Mouse (Mus musculus) hindbrain, embryonic 10.5 days (tissue): Measurements from ENCODE around the gene Fxyd7. TPM values are rescaled to one million over a fixed set of nuclear protein-coding genes. Genes with fewer than 3 reads are reported as not detected.

Source experiments
- DNase-seq: peaks from one replicate; pipeline ENCODE4 v3.0.0-alpha.2; 2017; ENCODE audit warnings: low spot score
- H3K27ac ChIP-seq: fragments of 300-500 bp; sonication (generic); 2 replicates; pipeline ENCODE4 v1.5.1; 2016; ENCODE audit warnings: mild to moderate bottlenecking, moderate library complexity
- H3K27me3 ChIP-seq: fragments of 300-500 bp; sonication (generic); 2 replicates; pipeline ENCODE4 v1.6.1; 2016; ENCODE audit warnings: mild to moderate bottlenecking; ENCODE audit not compliant: poor library complexity, insufficient read depth, severe bottlenecking
- H3K36me3 ChIP-seq: fragments of 300-500 bp; sonication (generic); 2 replicates; pipeline ENCODE4 v1.6.1; 2016; ENCODE audit warnings: mild to moderate bottlenecking, moderate library complexity
- H3K4me1 ChIP-seq: fragments of 300-500 bp; sonication (generic); replicated peaks from 2 replicates; pipeline ENCODE4 v1.6.1; 2016; ENCODE audit warnings: mild to moderate bottlenecking
- H3K4me3 ChIP-seq: fragments of 300-500 bp; sonication (generic); 2 replicates; pipeline ENCODE4 v1.5.1; 2016; ENCODE audit warnings: mild to moderate bottlenecking, moderate library complexity
- H3K9me3 ChIP-seq: fragments of 300-500 bp; sonication (generic); 2 replicates; pipeline ENCODE4 v1.6.1; 2016; ENCODE audit warnings: mild to moderate bottlenecking, moderate library complexity
- WGBS: fragments of 180-500 bp; shearing (Covaris S2); methylation state at CpG from one replicate; pipeline ENCODE4 v1.1.7; 2016; 5-methylcytosine and 5-hydroxymethylcytosine counted together
- polyA plus RNA-seq: library from polyadenylated mRNA; unstranded; fragments of >200 nt; fragmentation: Nextera tagmentation; extraction: Ambion mirVana; gene quantifications from 2 replicates; pipeline ENCODE4 v1.2.1, GENCODE M21; 2016

The Fxyd7 gene
- polyA plus RNA-seq, 1 experiment from 2014 or later: 7.6 TPM

DNA sequence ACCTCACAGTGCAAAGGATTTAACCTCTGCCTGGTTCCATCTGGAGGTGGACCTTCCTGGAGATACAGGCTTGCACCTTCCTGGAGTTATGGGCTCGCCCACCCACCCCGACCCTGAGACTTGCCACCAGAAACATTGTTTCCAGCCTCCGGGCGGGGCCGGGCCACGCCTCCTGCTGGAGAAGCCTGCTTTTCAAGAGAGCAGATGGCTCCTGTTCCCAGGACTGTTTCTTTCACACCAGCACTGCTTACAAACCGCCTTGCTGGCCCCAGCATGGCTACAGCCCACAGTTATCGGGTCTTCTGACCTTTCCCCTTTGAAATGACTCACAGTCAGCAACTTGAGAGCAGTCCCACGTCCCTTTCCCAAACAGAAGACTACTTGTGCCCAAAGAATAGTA lies 21.1 kb upstream of the Fxyd7 start:
- DNase-seq: peak; percentile 37
- Histone ChIP-seq H3K27me3 (no peaks in the 10 kb centered on the region), H3K4me1 (peaks cover 41% of the 10 kb centered on the region), H3K4me3 (no peak overlapping the region), H3K36me3 (no peaks in the 10 kb centered on the region), H3K27ac (peak overlapping the region; percentile 59; the same call in 1 of the 2 replicates), H3K9me3 (no peaks in the 10 kb centered on the region)
- 56% methylated on average over 9 of the region's 9 CpGs for WGBS

- no peak for DNase-seq
- H3K4me1 ChIP-seq: peaks cover 35% of the 10 kb centered on the region
- no peaks in the 10 kb centered on the region for H3K9me3 ChIP-seq
- H3K4me3 ChIP-seq: no peak overlapping the region
- peak overlapping the region; percentile 8; the same call in 1 of the 2 replicates for H3K27ac ChIP-seq
- no peaks in the 10 kb centered on the region for H3K36me3 ChIP-seq
- WGBS: 80% methylated on average over 6 of the region's 6 CpGs
- H3K27me3 ChIP-seq: no peaks in the 10 kb centered on the region
Measured at GRCm38 (mm10) chr7:31070324-31070723, 19.1 kb upstream of the Fxyd7 start.

- no peak for DNase-seq
Measured at GRCm38 (mm10) chr7:31069491-31069890, 18.2 kb upstream of the Fxyd7 start.

DNA sequence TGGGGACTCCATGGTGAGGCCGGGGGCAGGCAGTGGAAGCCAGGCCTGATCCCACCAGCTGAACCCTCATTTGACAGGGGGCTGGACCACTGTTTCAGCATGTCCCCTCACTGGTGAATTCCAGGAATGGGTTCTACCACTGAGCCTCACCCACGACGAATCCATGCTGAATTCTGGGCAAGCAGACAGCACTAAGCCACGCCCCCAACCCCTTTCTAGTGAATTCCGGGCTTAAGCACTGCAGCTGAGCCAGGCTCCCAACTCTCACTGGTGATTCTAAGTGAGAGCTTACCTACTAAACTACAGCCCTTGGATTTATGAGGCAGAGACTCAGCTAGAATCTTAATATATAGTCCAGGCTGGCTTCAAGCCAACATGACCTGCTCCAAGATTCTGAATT lies 16.6 kb upstream of the Fxyd7 start:
- Histone ChIP-seq H3K27me3 (no peaks in the 10 kb centered on the region), H3K27ac (no peak overlapping the region), H3K36me3 (no peaks in the 10 kb centered on the region), H3K4me3 (no peak overlapping the region), H3K9me3 (no peaks in the 10 kb centered on the region), H3K4me1 (peaks cover 17% of the 10 kb centered on the region)
- 55% methylated on average over 5 of the region's 5 CpGs for WGBS
- no peak for DNase-seq

More at GRCm38 (mm10) chr7:31069491-31069890, 18.2 kb upstream of the Fxyd7 start:
- Histone ChIP-seq H3K36me3 (no peaks in the 10 kb centered on the region), H3K4me1 (peaks cover 29% of the 10 kb centered on the region), H3K27me3 (no peaks in the 10 kb centered on the region), H3K9me3 (no peaks in the 10 kb centered on the region), H3K4me3 (no peak overlapping the region), H3K27ac (no peak overlapping the region)
- 86% methylated on average over 14 of the region's 14 CpGs for WGBS

- no peaks in the 10 kb centered on the region for H3K36me3 ChIP-seq
- no peak overlapping the region for H3K27ac ChIP-seq
- H3K4me3 ChIP-seq: no peak overlapping the region
- no peak for DNase-seq
- H3K27me3 ChIP-seq: no peaks in the 10 kb centered on the region
- no peaks in the 10 kb centered on the region for H3K9me3 ChIP-seq
- WGBS: 87% methylated on average over 12 of the region's 12 CpGs
- peaks cover 24% of the 10 kb centered on the region for H3K4me1 ChIP-seq
Measured at GRCm38 (mm10) chr7:31063074-31063560, 11.8 kb upstream of the Fxyd7 start.

GRCm38 (mm10) chr7:31060621-31061010 lies 9.3 kb upstream of the Fxyd7 start:
- Histone ChIP-seq H3K36me3 (no peaks in the 10 kb centered on the region), H3K9me3 (no peaks in the 10 kb centered on the region), H3K4me1 (peaks cover 21% of the 10 kb centered on the region), H3K27me3 (no peaks in the 10 kb centered on the region), H3K4me3 (peak overlapping the region; percentile 13; the same call in 1 of the 2 replicates), H3K27ac (0 out of 2 replicates have a peak overlapping the region, but pooled peaks have one; percentile 26)
- WGBS: 88% methylated on average over 7 of the region's 7 CpGs
- no peak for DNase-seq

DNA sequence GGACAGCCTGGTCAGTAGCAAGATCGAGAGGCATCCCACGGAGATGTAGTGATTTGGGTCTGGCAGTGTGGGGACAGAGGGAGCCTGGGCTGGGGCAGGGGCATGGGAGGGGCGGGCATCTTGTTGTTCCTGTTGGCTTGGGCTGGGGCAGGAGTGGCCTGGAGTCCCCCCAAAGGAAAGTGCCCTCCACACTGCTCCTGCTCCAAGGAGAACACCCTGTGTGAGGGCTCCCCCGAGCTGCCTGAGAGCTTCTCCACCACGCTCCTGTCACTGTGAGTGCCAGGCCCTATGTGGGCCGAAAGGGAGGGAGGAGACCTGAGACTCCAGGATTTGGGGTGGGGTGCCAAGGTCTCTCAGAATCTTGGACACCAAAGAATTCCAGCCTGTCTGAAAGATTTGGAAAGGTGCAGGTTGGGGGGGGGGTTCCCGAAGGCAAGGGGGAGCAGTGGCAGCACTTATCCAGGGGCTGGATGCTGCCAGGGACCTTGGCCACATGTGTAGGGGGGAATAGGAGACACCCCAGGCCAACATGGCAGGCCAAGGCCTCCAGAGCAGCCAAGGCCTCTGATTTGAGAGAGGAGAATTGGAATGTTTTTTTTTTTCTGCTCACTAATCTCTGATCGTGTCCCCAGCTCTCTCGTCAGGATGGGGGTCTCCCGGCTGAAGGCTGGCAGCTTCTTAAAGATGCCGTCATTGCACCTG lies 8.8 kb upstream of the Fxyd7 start:
- 56% methylated on average over 11 of the region's 11 CpGs for WGBS
- no peak for DNase-seq
- Histone ChIP-seq H3K36me3 (no peaks in the 10 kb centered on the region), H3K4me1 (peaks cover 26% of the 10 kb centered on the region), H3K4me3 (0 out of 2 replicates have a peak overlapping the region, but pooled peaks have one; percentile 13), H3K9me3 (no peaks in the 10 kb centered on the region), H3K27ac (peak overlapping the region; percentile 88), H3K27me3 (0 out of 2 replicates have a peak, but pooled peaks cover under 1% of the 10 kb centered on the region)

DNA sequence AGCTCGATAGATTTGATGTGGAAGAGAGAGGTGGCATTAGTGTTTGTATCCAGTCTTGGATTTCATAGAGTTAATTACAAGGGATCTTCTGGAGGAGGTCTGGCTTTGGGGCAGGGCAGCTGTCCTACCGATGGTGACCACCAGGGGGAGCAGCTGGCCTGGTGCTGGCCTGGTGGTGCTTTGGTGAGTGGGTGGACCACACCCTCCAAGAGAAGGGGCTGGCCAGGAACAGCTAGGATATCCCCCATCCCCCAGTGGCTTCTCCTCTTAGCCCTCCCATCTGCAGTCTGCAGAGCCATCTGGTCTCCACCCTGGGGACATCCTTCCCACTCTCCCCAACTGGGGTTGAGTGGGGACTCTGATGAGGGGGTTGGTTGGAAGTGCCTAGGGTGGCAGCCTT lies 7.8 kb upstream of the Fxyd7 start, which contains the start of gene Lgi4:
Gene Lgi4 (plus strand): TSS at position 235 of the 400 bp plus-strand sequence.
- Histone ChIP-seq H3K4me1 (peaks cover 36% of the 10 kb centered on the region), H3K27ac (peak within 1 kb of the TSS; percentile 88), H3K4me3 (peak within 1 kb of the TSS; percentile 13; the same call in 1 of the 2 replicates), H3K9me3 (no peaks in the 10 kb centered on the region), H3K36me3 (no peaks in the 10 kb centered on the region), H3K27me3 (peaks cover 10% of the 10 kb centered on the region)
- peak; percentile 87 for DNase-seq
- 5% methylated on average over 2 of the region's 2 CpGs for WGBS

DNA sequence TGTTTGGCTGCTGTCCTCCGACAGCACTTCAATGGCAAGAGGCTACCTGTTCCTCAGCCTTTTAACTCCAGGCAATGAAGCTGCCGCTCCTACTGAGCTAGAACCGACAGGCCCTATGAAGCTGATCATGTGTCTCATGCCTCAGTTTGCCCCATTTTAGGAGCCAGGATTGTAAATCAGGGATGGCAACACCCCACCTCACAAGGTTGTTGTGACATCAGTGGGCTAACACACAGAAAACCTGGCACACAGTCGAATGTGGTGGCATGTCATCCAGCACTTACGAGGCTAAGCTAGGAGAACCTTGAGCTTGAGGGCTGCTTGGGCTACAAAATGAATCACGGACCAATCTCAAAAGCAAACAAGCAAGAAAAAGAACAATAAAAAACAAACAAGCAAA lies 6.9 kb upstream of the Fxyd7 start:
- H3K9me3 ChIP-seq: no peaks in the 10 kb centered on the region
- peaks cover 44% of the 10 kb centered on the region for H3K4me1 ChIP-seq
- 86% methylated on average over 6 of the region's 6 CpGs for WGBS
- no peak overlapping the region for H3K27ac ChIP-seq
- H3K4me3 ChIP-seq: no peak overlapping the region
- no peak for DNase-seq
- no peaks in the 10 kb centered on the region for H3K36me3 ChIP-seq
- peaks cover 19% of the 10 kb centered on the region for H3K27me3 ChIP-seq

GRCm38 (mm10) chr7:31057730-31058129 lies 6.5 kb upstream of the Fxyd7 start:
- peaks cover 24% of the 10 kb centered on the region for H3K27me3 ChIP-seq
- H3K9me3 ChIP-seq: no peaks in the 10 kb centered on the region
- H3K27ac ChIP-seq: no peak overlapping the region
- H3K36me3 ChIP-seq: no peaks in the 10 kb centered on the region
- no peak for DNase-seq
- 63% methylated on average over 5 of the region's 5 CpGs for WGBS
- peaks cover 49% of the 10 kb centered on the region for H3K4me1 ChIP-seq
- H3K4me3 ChIP-seq: no peak overlapping the region

DNA sequence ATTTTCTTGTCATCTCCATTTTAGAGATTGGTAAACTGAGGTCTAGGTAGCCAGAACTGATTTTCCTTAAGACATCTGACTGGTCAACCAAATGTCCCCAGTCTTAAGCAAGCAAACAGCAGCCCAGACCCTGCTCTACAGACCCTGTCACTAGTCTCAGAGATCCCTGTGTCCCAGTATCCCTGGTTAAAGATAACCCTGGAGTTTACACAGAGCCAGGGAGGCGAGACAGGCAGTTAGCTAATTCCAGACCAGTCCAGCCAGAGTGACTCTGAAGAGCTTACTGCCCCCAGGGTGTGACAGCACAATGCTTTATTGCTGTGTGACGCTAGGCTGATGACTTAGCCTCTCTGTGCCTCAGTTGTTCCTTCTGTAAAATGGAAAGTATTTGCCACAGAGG lies 5.8 kb upstream of the Fxyd7 start, which contains the start of gene Fxyd1:
Gene Fxyd1 (minus strand): TSS at position 129 of the 400 bp plus-strand sequence.
- Histone ChIP-seq H3K27ac (no peak within 1 kb of the TSS; the same call in 1 of the 2 replicates), H3K4me1 (peaks cover 56% of the 10 kb centered on the region)

GRCm38 (mm10) chr7:31056448-31056847 lies 5.2 kb upstream of the Fxyd7 start:
- Histone ChIP-seq H3K4me1 (peaks cover 62% of the 10 kb centered on the region), H3K4me3 (no peak overlapping the region), H3K27ac (no peak overlapping the region; the same call in 1 of the 2 replicates), H3K36me3 (no peaks in the 10 kb centered on the region), H3K9me3 (no peaks in the 10 kb centered on the region), H3K27me3 (peaks cover 36% of the 10 kb centered on the region)
- WGBS: 77% methylated on average over 7 of the region's 7 CpGs
- no peak for DNase-seq

More for the DNA sequence above, 5.8 kb upstream of the Fxyd7 start, which contains the start of gene Fxyd1:
- Histone ChIP-seq H3K9me3 (no peaks in the 10 kb centered on the region), H3K4me3 (no peak within 1 kb of the TSS), H3K27me3 (peaks cover 30% of the 10 kb centered on the region), H3K36me3 (no peaks in the 10 kb centered on the region)
- WGBS: 80% methylated on average over 2 of the region's 2 CpGs
- no peak for DNase-seq

DNA sequence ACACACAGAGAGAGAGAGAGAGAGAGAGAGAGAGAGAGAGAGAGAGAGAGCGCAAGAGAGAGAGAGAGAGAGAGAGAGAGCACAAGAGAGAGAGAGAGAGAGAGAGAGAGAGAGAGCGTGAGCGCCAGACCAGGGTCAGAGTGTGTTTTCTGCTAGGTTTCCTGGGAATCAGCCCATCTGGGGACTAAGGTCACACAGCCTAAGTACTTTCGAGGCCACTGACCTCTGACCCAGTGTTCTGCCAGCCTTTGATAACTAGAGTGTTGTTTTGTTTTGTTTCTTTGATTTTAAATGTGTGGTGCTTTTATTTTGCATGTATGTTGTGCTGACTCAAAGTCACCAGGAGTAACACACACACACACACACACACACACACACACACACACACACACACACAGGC lies 4.6 kb upstream of the Fxyd7 start:
- Histone ChIP-seq H3K4me3 (no peak overlapping the region), H3K27ac (peak overlapping the region; percentile 84), H3K27me3 (peaks cover 42% of the 10 kb centered on the region), H3K9me3 (no peaks in the 10 kb centered on the region), H3K4me1 (peaks cover 67% of the 10 kb centered on the region), H3K36me3 (no peaks in the 10 kb centered on the region)
- 17% methylated on average over 3 of the region's 4 CpGs for WGBS
- DNase-seq: no peak
